Mouse (Mus musculus) large intestine, adult 2 months (tissue): ENCODE data around the gene Clec16a. TPM values are rescaled to one million over a fixed set of nuclear protein-coding genes. Genes with fewer than 3 reads are reported as not detected.

Experiments used
- DNase-seq: peaks from one replicate; pipeline ENCODE4 v3.0.0-alpha.2; 2012; ENCODE audit warnings: low read depth, low spot score
- WGBS: fragments of 180-500 bp; shearing (Covaris S2); methylation state at CpG from one replicate; pipeline ENCODE4 v1.1.7; 2018; 5-methylcytosine and 5-hydroxymethylcytosine counted together
- polyA plus RNA-seq: library from polyadenylated mRNA; depleted of rRNA; stranded (reverse); fragments of >200 nt; gene quantifications from 2 replicates; pipeline ENCODE4 v1.2.3, GENCODE M21; 2012

Gene Clec16a
- polyA plus RNA-seq, 1 experiment = 10.8 TPM

GRCm38 (mm10) chr16:10634940-10635339, 89.8 kb downstream of the Clec16a start:
- WGBS = 94% methylated on average over 3 of the region's 3 CpGs
- no peak for DNase-seq

DNA sequence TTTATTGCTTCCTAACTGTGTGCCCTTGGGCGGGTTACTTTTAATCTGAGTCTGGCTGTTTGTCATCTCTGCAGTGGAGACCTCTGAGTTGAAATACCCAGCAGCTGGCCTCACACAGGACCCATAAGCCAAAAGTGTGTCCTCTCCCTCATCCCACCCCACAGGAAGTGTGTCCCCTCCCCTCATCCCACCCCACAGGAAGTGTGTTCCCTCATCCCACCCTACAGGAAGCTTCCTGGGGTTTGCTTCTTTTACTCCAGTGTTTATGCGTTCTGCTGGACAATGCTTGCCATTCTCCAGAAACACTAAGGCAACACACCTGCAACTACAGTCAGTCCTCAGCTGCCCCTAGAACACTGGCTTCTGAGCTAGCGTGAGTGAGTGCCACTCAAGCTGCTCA, 92.8 kb downstream of the Clec16a start:
- 84% methylated on average over 3 of the region's 3 CpGs for WGBS
- DNase-seq = no peak

GRCm38 (mm10) chr16:10639111-10639889, 94.2 kb downstream of the Clec16a start:
- DNase-seq = no peak
- 79% methylated on average over 13 of the region's 13 CpGs for WGBS

GRCm38 (mm10) chr16:10640041-10640440, 94.9 kb downstream of the Clec16a start:
- DNase-seq = no peak

GRCm38 (mm10) chr16:10641146-10641545, 96.0 kb downstream of the Clec16a start:
- DNase-seq = no peak
- WGBS = 76% methylated on average over 1 of the region's 1 CpGs

More at GRCm38 (mm10) chr16:10640041-10640440, 94.9 kb downstream of the Clec16a start:
- WGBS = 4% methylated on average over 5 of the region's 5 CpGs

DNA sequence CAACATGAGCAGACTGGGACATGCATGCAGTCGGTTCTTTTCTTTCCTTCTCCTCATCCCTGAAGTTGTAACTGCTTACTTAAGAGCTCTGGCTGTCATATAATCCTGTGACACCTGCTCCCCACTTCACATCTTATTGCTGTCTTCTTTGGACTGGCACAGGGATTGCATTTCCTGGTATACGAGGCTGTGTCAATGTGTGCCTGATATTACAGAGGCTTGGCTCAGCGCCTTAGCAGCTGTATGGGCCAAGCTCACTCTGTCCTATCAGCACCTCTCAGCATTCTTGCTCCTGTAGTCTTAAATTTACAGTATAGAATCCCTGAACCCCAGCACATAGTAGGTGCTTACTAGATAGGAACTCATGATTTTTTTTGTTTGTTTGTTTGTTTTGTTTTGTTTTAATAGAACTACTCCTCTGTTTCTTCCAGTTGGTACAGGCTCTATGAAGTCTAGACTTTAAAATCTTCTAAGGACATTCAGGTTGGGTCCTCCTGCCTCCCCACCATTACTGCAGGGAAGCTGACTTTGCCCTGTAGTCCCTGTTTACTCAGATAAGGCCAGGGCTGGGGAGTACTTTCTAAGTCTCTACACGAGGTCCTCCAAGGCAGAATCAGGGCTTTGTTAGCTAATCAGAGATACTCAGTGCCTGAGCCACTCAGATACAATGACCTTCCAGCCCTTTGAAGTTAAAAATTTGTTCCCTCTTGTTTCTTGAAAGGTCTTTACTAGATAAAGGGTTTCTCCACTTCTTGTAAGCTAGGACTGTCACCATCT, 97.9 kb downstream of the Clec16a start:
- WGBS = 33% methylated on average over 4 of the region's 4 CpGs
- DNase-seq = no peak

DNA sequence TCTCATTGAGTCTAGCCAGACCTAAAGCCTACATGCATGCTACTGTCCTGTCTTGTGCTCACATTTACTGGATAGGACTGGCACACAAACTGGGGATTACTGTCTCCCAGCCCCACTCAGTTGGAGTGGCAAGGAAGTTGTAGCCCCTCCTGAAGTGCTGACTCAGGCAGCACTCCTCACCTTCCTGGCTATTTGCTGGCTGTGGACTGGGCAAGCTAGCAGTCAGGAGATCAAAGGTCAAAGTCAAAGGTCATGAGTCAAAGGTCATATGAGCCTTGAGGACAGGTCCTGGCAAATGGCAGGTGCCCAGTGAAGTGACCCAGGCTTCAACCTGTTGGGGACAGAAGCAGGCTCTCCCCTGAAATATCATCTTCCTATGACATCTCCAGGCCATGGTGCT, 99.1 kb downstream of the Clec16a start:
- no peak for DNase-seq

GRCm38 (mm10) chr16:10644731-10645130, 99.6 kb downstream of the Clec16a start:
- DNase-seq = no peak
- WGBS = 94% methylated on average over 8 of the region's 8 CpGs

DNA sequence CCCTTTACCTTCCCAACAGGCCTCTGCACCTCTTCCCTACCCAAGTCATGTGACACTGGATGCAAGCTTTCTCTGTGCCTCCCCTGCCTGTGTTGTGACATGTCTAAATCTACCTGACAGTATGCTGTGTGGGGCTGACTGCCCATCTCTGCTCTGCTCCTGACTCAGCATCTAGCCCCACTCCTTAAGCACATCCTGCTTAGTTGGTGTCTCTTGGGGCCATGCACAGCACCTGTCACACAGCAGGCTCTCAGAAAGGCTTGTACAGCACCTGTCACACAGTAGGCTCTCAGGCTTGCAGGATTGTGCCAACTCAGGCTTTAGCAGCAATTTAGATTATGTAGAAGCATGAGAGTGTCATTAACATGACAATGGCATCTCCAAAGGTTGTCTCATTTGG, 106.7 kb downstream of the Clec16a start:
- DNase-seq = no peak

- no peak for DNase-seq
- WGBS = 92% methylated on average over 3 of the region's 3 CpGs
Measured at GRCm38 (mm10) chr16:10652935-10653334, 107.8 kb downstream of the Clec16a start.

DNA sequence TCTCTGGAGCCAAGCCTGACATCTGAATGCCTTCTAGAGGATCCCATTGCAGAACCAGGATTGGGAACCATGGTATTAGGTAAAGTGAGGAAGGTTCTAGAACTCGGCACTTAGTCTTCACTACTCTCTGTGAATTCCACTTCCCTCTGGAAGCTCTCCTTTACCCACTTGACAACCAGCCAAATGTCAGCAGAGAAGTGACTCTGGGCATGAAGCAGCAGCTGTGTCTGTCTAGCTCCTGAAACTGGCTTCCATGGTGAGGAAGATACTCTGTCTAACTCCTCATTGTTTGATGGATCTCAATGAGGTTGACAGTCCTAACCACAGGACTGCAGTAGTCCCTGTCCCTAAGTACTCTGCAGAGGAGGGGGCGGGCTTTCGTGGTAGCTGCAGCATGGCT, 110.1 kb downstream of the Clec16a start:
- DNase-seq = no peak
- 40% methylated on average over 3 of the region's 3 CpGs for WGBS

DNA sequence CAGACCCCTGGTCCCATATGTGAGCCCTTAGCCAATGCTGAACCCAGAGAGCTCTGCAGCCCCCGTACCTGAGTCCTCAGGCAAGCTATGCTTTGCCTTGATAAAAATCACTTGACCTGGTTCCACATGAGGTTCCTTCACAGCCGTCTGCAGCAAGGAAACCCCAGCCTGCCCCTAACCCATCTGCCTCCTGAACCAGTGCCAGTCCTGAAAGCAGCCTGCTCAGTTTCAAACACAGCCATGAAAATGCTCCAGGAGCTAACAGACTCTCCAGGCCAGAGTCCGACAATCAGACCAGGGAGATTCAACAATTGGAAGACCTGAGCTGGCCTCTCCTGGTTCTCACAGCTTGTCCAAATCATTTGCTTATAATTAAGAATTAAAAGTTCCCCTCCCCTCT, 110.8 kb downstream of the Clec16a start:
- 48% methylated on average over 3 of the region's 3 CpGs for WGBS
- no peak for DNase-seq

DNA sequence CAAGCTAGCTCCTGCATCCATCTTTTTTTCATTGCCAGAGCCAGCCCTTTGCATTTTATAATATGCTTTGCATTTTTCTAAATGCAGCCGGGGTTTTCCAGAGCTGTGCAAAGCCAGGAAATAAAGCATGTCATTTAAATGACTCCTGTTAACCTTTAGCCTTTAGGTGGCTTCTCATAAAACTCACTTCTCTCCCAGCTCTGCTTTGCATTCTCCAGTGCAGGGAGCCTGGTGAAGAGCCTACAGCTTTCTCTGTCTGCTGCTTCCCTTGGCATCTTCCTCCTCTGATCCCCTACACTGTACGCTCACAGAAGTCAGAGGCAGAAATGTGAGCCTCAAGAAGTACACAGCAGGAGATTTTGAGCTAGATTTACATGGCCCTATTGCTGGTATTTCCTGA, 111.3 kb downstream of the Clec16a start:
- 31% methylated on average over 2 of the region's 2 CpGs for WGBS
- no peak for DNase-seq

DNA sequence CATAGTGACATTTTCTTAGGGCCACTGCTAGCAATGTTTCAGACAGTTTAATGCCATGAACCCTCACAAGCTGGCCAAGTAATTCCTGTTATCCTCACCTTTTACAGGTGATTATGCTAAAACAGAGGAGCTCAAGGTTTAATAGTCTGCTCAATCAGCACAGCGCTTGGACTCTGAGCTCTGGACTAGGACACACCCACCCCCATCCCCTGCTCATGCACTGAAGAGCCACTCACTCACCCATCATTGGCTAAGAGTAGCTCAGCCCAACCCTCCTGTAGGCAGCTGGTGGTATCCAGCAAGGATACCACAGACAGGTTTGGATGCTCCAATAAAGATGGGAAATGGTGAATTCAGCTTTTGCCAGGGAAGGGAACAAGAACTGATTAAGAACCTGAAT, 111.8 kb downstream of the Clec16a start:
- 43% methylated on average over 1 of the region's 1 CpGs for WGBS
- no peak for DNase-seq

GRCm38 (mm10) chr16:10659211-10659610, 114.1 kb downstream of the Clec16a start:
- WGBS = 85% methylated on average over 2 of the region's 2 CpGs
- no peak for DNase-seq

DNA sequence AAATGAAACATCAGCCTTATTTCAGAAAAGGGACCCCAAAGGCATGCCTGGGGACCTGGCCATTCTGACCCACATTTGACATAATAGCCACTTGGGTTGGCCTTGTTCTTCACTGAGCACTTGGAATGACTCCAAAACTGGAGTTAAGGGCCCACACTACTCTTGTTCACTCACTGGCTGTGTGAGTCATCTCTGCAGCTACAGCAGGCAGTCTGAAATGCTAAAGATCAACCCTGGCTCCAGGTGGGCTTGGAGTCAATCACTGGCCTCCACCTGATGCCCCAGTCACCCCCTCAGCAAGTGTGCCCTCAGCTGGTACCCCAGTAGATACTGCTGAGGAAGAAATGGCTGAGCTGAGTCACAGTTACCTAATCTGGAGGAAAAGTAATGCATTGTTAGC, 115.4 kb downstream of the Clec16a start:
- no peak for DNase-seq

GRCm38 (mm10) chr16:10661385-10661784, 116.2 kb downstream of the Clec16a start:
- whole genome bisulfite sequencing = 52% methylated on average over 2 of the region's 2 CpGs

DNA sequence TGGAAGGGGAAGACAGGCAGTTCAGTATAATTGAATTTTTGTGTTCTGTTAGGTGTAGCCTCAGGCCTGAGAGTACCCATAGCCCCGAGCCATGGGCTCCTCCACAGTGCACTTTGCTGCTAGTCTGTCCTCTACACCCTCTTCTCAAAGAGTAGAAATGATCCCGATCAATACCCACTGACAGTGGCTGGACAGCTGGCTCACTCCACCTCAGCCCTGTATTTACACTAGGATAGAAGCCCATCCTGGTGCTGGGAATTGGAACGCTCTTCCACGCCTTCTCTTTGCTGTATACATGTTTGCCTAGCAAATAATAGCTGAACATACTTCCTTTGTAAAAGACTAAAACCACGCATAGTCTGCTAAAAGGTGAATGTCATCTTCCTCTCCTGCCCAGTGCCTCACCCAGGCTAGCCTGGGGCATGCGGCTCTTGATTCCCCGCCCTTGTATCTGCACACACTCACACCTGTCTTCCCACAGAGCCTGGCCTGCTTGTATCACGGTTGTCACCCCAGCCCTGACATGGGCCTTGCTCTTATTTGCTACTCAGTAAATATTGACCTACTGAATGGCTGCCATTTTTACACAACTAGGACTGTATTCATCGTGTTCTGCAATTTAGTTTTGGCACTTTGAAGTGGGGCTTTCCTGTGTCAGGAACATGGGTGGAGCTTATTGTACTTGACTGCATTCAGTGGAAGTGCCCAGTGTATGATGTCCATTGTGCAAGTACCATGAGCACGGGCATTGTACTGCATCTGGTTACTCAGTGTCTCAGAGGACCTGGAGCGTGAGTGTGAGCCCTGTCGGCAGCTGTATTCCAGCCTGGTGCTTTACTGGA, 119.0 kb downstream of the Clec16a start:
- DNase-seq = peak; percentile 88
- WGBS = 30% methylated on average over 12 of the region's 12 CpGs

More at GRCm38 (mm10) chr16:10661385-10661784, 116.2 kb downstream of the Clec16a start:
- DNase-seq = no peak

- no peak for DNase-seq
- WGBS = 52% methylated on average over 12 of the region's 12 CpGs
Measured at GRCm38 (mm10) chr16:10664921-10665894, 120.1 kb downstream of the Clec16a start.
